Mouse (Mus musculus) B cell, adult 2 months (primary cell): Measurements from ENCODE around the gene Slc15a3.

ENCODE experiments used
- DNase-seq, 2 experiments: peaks; one replicate each; pipeline ENCODE4 v3.0.0; 2022

Gene Slc15a3

DNA sequence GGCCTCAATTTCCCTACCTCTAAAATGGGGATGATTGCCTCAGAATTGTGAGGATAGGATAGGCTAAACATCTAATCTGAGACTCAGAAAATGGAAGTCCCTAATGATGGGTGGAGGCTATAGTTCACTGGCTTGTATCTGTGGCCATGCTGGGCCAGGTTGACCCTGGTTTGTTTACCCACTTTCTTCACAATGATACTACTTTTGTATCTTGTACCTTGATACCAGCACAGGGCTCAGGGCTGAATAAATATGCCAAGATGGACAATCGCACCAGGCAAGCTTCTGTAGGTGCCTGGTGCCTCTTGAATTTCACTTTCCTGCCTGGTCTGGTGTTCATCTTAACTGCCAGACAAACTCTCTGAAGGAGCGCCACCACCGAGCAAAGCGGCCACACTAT is 17.0 kb upstream of the Slc15a3 start:
- no peak for DNase-seq

DNA sequence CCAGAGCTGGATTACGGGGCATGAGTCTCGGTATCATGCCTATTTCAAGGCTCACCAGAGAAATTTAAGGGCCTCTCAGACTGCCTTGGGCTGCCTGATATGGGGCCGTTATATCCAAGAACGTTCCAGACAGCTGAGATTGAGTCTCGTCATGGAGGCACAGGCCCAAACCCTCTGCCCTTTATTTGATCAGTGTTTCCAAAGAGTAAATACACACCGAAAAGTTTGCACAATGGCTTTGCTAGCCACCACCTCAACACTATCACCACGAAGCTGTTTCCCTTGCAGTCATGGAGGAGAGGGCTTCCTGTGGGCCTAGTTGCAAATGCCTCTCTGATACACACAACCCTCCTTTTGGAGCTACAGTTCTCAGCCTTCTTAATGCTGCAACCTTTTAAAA is 15.5 kb upstream of the Slc15a3 start:
- no peak for DNase-seq

DNA sequence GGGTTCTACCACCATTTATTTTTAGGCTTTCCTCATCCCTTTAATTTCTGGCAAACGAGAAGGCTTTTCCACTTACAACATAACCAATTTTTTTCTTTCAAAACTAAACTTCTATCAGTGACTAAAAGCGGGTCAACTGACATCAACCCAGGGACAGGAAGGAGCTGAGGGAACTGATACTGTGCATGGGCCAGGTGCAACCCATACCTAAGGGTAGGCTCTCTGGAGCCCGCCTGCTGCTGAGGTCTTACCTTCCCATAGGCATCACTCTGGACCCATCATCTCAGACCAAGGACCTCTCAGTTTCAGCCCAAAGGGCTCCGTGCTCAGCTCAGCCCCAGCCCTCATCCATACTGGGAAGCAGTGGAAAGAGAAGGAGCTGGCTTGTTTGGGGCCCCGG is 11.2 kb upstream of the Slc15a3 start:
- no peak for DNase-seq

DNA sequence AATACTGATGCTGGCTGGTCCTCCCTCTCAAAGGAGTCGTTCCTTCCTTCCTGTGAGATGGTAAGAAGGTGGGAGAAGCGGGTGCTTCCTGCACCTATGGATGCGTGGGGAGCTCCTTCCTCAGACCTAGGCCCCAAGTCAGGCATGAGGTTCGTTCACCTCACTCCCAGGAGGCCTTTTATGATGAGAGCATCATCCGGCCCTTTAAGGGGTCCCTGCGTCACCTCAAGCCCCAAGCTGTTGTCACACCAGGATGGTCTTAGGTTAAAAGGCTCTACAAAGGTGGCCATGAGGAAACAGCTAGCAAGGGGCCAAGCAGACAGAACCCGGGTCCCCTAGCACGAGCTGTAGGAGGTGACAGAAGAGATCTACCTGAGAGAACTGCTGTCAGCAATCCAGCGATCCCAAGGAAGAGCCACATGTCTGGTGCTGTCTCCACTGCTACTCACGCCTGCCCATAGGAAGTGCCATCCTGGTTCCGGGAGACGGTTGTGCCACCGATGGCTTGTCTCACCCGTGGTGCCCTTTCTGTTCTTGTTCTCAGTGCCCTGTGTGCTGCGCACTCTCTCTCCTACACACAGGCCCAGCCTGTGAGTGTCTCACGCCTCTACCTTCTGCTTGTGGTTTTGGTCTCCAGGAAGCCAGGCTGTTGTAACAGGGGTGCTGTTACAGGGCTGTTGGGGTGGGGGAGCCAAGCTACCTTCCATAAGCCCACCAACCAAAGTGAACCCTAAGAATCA is 9.9 kb upstream of the Slc15a3 start, which contains the start of gene Cd6:
Gene Cd6, minus strand, starts transcription at position 623 of the 740 bp plus-strand sequence.
- DNase-seq, result no peak

DNA sequence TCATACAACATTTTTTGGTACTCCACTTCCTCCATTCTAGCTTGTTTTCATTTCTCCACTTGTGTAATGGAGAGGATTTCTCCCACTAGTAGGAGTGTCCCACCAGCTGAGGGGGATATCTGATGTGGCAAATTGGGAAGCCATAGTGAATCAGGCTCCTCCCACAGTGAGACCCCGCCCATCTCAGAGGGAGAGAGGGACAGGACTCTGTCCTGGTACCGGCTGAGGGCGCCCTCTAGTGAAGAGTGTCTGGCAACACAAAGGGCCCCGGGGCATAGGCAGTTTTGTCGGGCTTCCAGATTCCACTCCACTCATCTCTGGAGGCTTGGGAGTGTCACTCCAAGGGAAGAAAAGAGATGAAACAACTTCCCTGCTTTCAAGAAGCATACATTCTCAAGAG is 8.1 kb upstream of the Slc15a3 start:
- peak; percentile 74 to 77 for DNase-seq

DNA sequence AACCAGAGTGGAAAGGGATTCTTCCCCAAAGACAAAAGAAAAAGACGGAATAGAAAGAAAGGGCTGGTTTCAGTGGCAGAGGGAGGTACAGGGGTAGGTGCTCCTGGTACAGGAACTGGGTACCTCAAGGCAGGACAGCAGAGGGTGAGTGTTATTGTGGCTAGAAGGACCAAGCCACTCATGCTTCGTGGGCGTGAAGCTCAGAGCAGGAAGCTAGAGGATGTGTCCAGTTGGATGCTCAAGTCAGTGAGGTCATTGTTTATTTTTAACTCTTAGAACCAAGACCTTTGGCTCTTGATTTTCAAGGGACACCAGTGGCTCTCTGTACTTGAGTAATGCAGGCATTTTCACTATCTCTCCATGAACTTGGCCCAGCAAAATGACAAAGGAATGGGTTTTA is 7.5 kb upstream of the Slc15a3 start:
- no peak for DNase-seq

DNA sequence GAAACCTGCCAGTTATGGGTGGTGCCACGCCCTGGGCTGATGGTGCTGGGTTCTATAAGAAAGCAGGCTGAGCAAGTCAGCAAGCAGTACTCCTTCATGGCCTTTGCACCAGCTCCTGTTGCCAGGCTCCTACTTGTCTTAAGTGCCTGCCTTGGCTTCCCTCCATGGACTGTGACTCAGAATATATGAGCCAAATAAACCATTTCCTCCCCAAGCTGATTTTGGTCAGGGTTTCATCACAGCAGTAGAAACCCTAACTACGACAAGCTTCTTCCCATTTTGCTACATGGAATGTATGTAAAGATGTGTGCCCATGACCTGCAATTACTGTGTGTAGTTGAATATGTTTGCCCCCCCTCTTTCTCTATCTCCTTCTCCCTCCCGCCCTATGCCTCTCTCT is 5.9 kb upstream of the Slc15a3 start:
- DNase-seq, result no peak

DNA sequence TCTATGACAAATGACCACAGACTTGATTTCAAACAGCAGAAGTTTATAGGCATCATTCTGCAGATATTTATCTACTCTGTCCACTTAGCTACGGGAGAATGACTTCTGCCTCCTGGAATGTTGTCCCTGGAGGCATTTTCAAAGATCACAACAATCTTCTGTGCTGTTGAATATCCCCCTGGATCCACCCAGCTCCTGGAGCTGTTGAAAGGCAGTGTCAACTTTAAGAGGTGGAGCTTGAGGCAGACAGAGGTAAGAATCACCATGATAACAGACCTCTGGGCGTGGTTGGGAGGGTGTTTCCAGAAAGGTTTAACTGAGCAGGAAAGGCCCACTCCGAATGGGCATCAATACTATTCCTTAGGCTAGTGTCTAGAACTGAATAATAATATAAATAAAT is 3.9 kb upstream of the Slc15a3 start:
- DNase-seq, result no peak

DNA sequence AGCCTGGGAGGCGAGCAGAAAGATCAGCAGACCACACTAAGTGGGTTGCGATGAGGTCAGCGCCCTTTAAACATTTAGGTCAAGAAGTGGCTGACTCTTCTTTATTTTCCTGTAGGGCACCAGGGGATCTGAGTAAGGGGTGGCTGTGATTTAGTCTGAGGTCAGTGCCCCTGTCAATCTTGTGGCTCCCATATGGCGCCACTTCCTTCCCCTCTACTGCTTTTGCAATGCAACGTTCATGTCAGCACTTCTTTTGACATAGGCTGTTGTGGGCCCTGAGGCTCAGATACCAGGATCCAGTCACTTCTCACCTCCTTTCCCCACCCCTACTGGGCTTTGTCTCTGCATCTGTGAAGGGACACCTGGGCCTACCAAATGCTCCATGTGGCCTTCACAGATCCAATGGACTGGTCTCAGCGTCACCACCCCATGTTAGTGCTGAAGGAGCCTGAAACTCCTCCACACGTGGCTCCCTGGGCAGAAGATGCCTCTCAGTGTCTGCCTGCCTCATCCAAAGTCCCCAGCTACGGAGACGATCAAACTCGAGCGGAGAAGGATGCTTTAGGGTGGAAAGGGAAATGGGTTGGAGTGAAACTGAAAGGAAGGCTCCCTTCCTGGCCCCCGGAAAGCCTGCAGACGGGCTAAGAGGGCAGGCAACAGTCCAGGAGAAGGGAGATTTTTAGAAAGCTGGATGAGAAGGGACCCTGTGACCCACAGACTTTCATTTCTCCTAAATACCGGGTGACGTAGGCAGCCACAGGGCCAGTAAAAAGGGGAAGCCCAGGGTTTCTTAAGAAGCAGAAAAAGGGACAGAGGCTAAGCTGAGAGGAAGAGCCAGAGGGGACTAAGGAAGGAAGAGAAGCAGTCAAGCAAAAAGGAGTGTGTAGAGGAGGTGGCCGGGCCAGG is 2.4 kb downstream of the Slc15a3 start:
- DNase-seq, result peak; percentile 81 to 87

DNA sequence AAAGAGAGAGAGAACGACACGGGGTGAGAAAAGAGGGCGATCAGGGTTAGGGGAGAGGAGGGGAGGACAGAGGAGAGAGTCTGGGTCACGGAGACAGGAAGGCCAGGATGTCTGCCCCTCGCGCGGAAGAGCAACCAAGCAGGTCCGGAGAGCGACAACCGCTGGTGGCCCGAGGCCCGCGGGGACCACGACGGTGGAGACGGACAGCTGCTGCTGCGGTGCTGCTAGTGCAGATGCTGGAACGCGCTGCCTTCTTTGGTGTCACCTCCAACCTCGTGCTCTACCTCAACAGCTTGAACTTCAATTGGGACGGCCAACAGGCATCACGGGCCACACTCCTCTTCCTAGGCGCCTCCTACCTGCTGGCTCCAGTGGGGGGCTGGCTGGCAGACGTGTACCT is 3.4 kb downstream of the Slc15a3 start:
- peak; percentile 64 to 69 for DNase-seq

DNA sequence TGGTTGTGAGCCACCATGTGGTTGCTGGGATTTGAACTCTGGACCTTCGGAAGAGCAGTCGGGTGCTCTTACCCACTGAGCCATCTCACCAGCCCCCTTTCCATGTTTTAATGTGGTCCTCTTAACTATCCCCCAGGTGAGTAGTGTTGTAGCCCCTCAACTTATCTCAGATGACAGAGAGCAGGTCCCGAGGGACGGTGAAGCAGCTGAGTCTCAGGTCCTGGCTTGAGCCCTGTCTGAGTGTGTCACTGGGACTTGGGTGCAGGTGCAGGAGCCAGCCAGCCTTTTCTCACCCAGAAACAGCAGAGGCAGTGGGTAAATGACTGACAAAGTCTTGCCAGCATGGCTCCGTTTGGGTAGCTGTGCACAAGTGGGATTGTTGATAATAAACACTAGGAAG is 4.7 kb downstream of the Slc15a3 start:
- DNase-seq, result peak; percentile 30 to 31

DNA sequence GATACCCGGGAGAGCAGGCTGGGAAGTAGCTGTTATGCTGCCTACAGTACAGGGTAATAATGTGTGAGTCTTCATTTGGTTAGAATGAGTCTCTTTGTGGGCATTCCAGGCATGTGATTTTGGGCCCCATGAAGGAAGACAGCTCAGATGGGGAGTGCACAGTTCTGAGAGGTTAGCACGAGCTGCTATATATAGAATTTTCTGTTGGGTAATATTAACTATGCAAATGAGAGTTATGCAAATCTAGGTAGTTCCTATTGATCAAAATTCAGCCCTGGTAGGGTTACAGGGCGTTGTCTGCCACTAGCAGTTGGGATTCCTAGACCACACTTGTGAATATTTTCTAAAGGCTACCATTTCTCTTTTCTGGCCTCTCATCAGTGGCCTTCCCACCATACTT is 5.9 kb downstream of the Slc15a3 start:
- peak; percentile 51 to 56 for DNase-seq

DNA sequence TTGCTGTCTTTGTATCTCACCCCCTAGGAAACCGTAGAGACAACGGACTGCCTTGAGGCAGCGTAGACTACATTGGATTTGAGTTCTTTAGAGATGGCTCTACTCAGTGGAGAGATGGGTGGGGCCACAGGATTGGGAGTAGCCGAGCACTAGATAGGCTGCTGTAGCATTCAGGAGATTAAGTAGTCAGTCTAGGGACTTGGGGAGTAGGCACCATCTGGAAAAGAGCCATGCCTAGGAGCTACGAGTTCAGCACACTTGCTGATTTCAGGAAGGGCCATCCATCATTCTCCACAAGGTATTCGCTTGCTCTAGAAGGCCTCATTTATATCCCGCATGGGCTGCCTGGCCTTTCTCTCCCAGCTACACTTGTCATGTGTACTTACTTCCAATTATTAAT is 6.6 kb downstream of the Slc15a3 start:
- DNase-seq, result no peak

DNA sequence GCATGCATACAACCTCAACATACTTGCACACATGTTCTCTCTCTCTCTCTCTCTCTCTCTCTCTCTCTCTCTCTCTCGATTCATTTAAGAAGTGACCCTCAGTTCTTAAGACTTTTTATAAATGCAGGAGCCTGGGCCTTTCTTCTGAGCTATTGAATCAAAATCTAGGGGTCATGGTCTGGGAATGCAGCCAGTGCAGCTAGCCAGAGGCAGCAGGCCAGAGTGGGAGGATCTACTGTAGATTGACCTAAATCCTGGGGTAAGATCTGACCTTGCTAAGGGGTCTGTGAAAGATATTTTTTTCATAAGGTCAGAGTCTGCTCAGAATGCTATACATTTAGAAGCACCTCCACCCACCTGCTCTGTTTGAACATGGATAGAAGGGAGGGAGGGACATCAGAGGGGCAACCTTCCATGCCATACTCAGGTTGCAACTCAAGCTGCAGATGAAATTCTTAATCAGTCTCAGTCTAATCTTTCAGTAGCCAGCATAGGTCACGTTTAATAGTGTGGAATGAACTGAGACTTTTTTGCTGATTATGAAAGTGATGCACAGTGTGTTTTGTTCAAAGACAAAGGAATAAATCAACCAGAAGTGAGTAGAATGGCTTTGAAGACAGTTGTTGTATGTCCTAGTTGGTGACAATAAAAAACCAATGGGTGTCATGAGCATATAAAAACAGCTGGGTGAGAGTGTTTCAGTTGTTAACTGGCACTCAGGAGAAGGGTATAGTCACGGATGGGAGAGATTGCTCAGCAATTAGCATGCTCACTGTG is 8.0 kb downstream of the Slc15a3 start:
- DNase-seq, result no peak

DNA sequence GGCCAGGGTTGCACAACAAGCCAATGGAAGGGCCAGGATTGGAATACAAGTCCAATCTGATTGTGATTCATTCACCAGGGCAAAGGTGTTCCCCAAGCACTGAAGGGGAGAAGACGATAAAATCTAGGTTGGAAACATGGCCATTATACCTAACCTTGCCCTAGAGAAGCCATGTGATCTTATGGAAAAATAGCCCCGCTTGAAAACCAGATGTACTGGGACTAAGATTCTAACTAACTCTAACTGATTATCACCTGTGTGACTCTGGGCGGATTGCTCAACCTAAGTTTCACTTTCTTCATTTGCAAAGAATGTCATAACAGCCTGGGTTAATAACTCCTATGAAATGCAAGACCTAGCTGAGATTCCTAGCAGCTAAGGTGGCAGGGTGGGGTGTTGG is 15.9 kb downstream of the Slc15a3 start:
- no peak for DNase-seq

DNA sequence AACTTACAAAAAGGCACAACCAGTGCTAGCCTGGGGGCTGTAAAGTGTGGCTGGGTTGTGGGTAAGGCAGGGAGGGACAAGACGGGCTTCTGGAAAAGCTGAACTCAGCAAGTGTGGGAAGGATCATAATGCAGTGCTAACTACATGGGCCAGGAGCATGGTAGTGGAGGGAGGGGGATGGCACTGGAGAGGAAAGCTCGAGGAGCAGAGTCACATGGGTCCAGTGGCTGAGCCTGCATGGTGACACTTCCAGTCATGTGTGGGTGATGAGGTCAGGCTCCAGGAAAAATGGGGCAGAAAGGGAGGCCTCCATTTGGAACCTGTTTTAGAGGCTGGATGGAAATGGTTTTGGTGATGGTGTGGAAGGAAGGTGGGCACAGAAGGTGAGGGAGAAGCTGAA is 17.0 kb downstream of the Slc15a3 start:
- no peak for DNase-seq

DNA sequence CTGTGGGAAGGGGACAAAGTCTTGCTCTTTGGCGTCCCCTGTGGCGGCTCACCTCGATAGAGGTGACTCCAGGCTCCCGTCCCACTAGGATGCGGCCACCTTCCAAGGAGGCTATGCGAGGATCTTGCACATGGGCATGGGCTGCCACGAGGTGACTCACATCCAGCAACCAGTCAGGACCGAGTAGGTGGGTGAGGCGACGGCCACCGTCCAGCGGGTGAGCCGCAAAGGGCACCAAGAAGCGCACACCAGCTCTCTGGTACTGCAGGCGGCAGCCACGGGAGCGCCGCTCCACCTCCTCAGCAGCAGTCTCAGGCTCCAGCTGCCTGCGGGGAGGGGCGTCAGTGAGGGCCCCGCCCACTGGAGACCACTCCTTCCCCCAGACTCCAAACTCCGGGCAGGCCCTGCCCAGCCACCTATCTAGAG is 20.6 kb downstream of the Slc15a3 start:
- DNase-seq, result no peak

DNA sequence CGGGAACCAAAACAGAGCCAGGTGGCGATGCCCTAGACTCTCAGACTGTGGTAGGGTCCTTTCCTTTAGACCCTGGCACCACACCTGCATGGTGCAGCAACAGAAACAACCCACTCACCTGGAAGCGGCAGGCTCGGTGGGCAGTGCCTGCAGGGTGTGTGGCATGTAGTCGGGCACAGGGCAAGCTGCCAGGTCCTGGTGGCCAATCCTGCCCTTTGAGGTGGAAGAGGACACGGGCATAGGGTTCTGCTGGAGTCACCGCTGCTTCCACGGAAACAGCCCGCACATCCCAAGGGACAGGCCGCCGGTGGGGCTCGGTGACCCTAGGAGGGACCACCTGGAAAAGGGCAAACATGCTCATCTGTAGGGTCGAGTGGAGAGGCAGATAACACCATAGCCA is 26.8 kb downstream of the Slc15a3 start:
- no peak for DNase-seq

DNA sequence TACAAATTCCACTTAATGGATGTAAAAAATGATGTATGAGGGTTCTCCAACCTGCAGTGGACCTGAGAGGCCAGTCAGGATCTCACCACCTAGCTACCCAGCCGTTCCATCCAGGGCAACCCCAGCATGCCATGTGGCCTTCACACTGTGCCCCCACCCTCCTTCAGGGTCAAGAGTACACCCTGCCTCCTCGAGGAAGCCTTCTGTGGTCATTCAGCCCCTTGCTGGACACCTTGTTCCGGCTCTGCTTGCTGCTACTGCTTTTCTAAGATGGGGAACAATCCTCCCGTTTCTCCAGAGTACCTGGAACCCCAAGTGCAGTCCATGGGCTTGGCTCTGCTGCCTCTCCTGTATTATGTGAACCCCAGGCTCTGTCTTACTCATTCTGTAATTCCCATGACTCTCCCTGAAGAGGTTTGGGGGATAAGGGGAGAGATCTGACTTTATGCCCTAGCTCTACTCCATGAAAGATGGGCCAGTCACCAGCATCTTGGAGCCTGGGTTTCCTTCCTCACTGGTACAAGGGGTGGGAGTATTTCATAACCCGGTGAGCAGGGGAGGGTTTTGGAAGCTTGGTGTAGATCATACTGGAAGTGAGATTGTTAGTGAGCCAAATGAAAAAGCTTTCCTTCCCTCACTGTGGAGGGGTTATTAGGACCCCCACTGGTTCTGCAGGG is 28.6 kb downstream of the Slc15a3 start:
- no peak for DNase-seq

DNA sequence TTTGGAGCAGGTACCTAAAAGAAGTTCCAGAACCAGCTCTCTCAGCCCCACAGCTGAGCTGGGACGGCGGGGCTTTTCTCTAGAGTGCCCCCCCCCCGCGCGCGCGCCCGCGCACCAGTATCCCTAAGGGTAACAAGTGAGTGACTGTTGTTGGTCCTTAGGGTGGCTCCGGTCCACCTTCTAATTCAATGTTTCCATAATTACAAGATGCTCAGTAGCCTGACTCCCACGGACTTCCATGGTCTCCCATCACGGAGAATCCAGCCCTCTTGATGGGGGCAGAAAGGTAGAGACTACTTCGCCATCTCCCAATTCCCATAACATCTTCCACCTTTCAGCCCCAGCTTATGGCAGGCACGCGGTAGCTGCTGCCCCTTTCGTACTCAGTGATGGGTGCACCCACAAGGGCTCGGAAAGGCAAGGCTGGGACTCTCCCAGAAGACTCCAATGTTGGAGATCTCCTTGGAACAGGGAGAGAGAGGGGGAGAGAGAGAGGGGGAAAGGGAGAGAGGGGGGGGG is 29.2 kb downstream of the Slc15a3 start:
- no peak for DNase-seq

DNA sequence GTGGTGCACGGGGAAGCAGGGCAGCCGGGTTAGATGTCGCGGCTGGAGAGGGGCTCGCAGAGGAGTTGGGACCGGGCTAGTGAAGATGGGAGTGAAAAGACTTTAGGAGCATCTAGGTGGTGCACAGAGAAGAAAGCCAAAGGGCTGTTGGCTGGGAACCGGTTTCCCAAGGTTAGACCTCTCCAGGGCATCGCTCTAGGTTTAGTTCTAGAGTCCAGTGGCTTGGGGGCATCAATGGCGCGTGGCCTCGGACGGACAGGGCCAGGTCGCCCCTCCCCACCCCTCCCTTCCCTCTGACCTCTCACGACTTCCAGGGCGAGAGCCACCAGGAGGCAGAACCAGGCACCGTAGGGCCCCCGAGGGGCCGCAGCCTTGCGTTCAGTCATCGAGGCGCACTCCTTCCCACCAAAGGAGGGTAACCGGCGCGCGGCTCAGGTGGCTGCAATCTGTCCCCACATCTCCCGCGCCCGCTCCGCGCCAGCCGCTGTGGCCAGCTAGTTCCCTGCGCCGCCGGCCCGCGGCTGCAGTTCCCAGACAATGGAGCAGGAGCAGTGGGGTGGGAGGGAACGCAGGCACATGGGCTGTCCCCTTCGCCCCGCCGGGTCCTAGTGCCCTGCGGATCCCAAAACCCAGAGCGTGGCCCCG is 29.8 kb downstream of the Slc15a3 start:
- peak in 1 of 2 experiments; percentile 25 for DNase-seq
